Mouse (Mus musculus): ENCODE measurements at regions not wholly inside any gene's neighbourhood (a gene's known extent, or its start where the extent isn't known, plus 50 kb on each side); places are given as distances from the start of the nearest gene placed in this dataset.

- ATAC-seq = no peak
- Histone ChIP-seq H3K4me1 (ENCODE audit: control insufficient read depth, insufficient read depth, low read length) (no peaks in the 10 kb centered on the region), H3K36me3 (ENCODE audit: control insufficient read depth, insufficient read depth, low read length) (no peaks in the 10 kb centered on the region), H3K4me3 (ENCODE audit: low read depth, low read length) (no peak overlapping the region), H3K4me2 (ENCODE audit: low read length) (no peak overlapping the region), H3K27ac (ENCODE audit: low read length) (no peak overlapping the region), H3K27me3 (ENCODE audit: control insufficient read depth, insufficient read depth, low read depth, low read length) (no peaks in the 10 kb centered on the region), H3K9ac (ENCODE audit: low read depth, low read length) (no peak overlapping the region), H3K9me3 (replicated peaks; ENCODE audit: control insufficient read depth, low read length, poor library complexity, severe bottlenecking) (no peaks in the 10 kb centered on the region)
- WGBS = 55% methylated on average over 3 of the region's 3 CpGs
Measured at GRCm38 (mm10) chr17:59848853-59849252, 835.7 kb upstream of the Nudt12 start.

- 89% methylated on average over 4 of the region's 4 CpGs for WGBS
- Histone ChIP-seq H3K4me3 (ENCODE audit: low read depth, low read length) (no peak overlapping the region), H3K9ac (ENCODE audit: low read depth, low read length) (no peak overlapping the region), H3K9me3 (replicated peaks; ENCODE audit: control insufficient read depth, low read length, poor library complexity, severe bottlenecking) (no peaks in the 10 kb centered on the region), H3K27me3 (ENCODE audit: control insufficient read depth, insufficient read depth, low read depth, low read length) (no peaks in the 10 kb centered on the region), H3K4me2 (ENCODE audit: low read length) (no peak overlapping the region), H3K27ac (ENCODE audit: low read length) (no peak overlapping the region), H3K4me1 (ENCODE audit: control insufficient read depth, insufficient read depth, low read length) (no peaks in the 10 kb centered on the region), H3K36me3 (ENCODE audit: control insufficient read depth, insufficient read depth, low read length) (no peaks in the 10 kb centered on the region)
- no peak for ATAC-seq
Measured at GRCm38 (mm10) chr17:59845261-59845819, 832.2 kb upstream of the Nudt12 start.

- WGBS = 79% methylated on average over 3 of the region's 3 CpGs
Measured at GRCm38 (mm10) chr17:59805870-59806269, 792.7 kb upstream of the Nudt12 start.

GRCm38 (mm10) chr17:59793434-59793833 is 780.3 kb upstream of the Nudt12 start:
- no peaks in the 10 kb centered on the region for H3K4me1 ChIP-seq (ENCODE audit: control insufficient read depth, insufficient read depth, low read length)
- H3K4me2 ChIP-seq (ENCODE audit: low read length) = no peak overlapping the region
- no peak for ATAC-seq
- H3K27ac ChIP-seq (ENCODE audit: low read length) = no peak overlapping the region
- H3K9me3 ChIP-seq (replicated peaks; ENCODE audit: control insufficient read depth, low read length, poor library complexity, severe bottlenecking) = no peaks in the 10 kb centered on the region
- H3K9ac ChIP-seq (ENCODE audit: low read depth, low read length) = no peak overlapping the region
- no peaks in the 10 kb centered on the region for H3K27me3 ChIP-seq (ENCODE audit: control insufficient read depth, insufficient read depth, low read depth, low read length)
- H3K36me3 ChIP-seq (ENCODE audit: control insufficient read depth, insufficient read depth, low read length) = no peaks in the 10 kb centered on the region
- no peak overlapping the region for H3K4me3 ChIP-seq (ENCODE audit: low read depth, low read length)

More at GRCm38 (mm10) chr17:59805870-59806269, 792.7 kb upstream of the Nudt12 start:
- H3K4me1 ChIP-seq (ENCODE audit: control insufficient read depth, insufficient read depth, low read length) = no peaks in the 10 kb centered on the region
- no peak for ATAC-seq
- no peak overlapping the region for H3K4me2 ChIP-seq (ENCODE audit: low read length)
- no peaks in the 10 kb centered on the region for H3K27me3 ChIP-seq (ENCODE audit: control insufficient read depth, insufficient read depth, low read depth, low read length)
- no peak overlapping the region for H3K4me3 ChIP-seq (ENCODE audit: low read depth, low read length)
- H3K9ac ChIP-seq (ENCODE audit: low read depth, low read length) = no peak overlapping the region
- H3K9me3 ChIP-seq (replicated peaks; ENCODE audit: control insufficient read depth, low read length, poor library complexity, severe bottlenecking) = no peaks in the 10 kb centered on the region
- H3K36me3 ChIP-seq (ENCODE audit: control insufficient read depth, insufficient read depth, low read length) = no peaks in the 10 kb centered on the region
- H3K27ac ChIP-seq (ENCODE audit: low read length) = no peak overlapping the region

GRCm38 (mm10) chr17:59792780-59793179 is 779.6 kb upstream of the Nudt12 start:
- no peak overlapping the region for H3K4me3 ChIP-seq (ENCODE audit: low read depth, low read length)
- H3K36me3 ChIP-seq (ENCODE audit: control insufficient read depth, insufficient read depth, low read length) = no peaks in the 10 kb centered on the region

GRCm38 (mm10) chr17:59774075-59774474 is 760.9 kb upstream of the Nudt12 start:
- Histone ChIP-seq H3K27me3 (ENCODE audit: control insufficient read depth, insufficient read depth, low read depth, low read length) (no peaks in the 10 kb centered on the region), H3K9ac (ENCODE audit: low read depth, low read length) (no peak overlapping the region), H3K4me3 (ENCODE audit: low read depth, low read length) (no peak overlapping the region), H3K4me1 (ENCODE audit: control insufficient read depth, insufficient read depth, low read length) (no peaks in the 10 kb centered on the region), H3K36me3 (ENCODE audit: control insufficient read depth, insufficient read depth, low read length) (no peaks in the 10 kb centered on the region), H3K27ac (ENCODE audit: low read length) (no peak overlapping the region), H3K4me2 (ENCODE audit: low read length) (no peak overlapping the region), H3K9me3 (replicated peaks; ENCODE audit: control insufficient read depth, low read length, poor library complexity, severe bottlenecking) (no peaks in the 10 kb centered on the region)
- 36% methylated on average over 3 of the region's 3 CpGs for WGBS
- peak; percentile 77; the same call in 1 of the 2 replicates for ATAC-seq

More at GRCm38 (mm10) chr17:59792780-59793179, 779.6 kb upstream of the Nudt12 start:
- H3K27me3 ChIP-seq (ENCODE audit: control insufficient read depth, insufficient read depth, low read depth, low read length) = no peaks in the 10 kb centered on the region
- WGBS = 76% methylated on average over 4 of the region's 4 CpGs
- H3K4me1 ChIP-seq (ENCODE audit: control insufficient read depth, insufficient read depth, low read length) = no peaks in the 10 kb centered on the region
- H3K4me2 ChIP-seq (ENCODE audit: low read length) = no peak overlapping the region
- H3K9me3 ChIP-seq (replicated peaks; ENCODE audit: control insufficient read depth, low read length, poor library complexity, severe bottlenecking) = no peaks in the 10 kb centered on the region
- no peak overlapping the region for H3K9ac ChIP-seq (ENCODE audit: low read depth, low read length)
- no peak overlapping the region for H3K27ac ChIP-seq (ENCODE audit: low read length)
- no peak for ATAC-seq

GRCm38 (mm10) chr17:59766580-59766979 is 753.4 kb upstream of the Nudt12 start:
- no peak overlapping the region for H3K4me3 ChIP-seq (ENCODE audit: low read depth, low read length)

GRCm38 (mm10) chr17:59764486-59764885 is 751.3 kb upstream of the Nudt12 start:
- no peak overlapping the region for H3K4me3 ChIP-seq (ENCODE audit: low read depth, low read length)
- H3K4me1 ChIP-seq (ENCODE audit: control insufficient read depth, insufficient read depth, low read length) = no peaks in the 10 kb centered on the region
- no peaks in the 10 kb centered on the region for H3K27me3 ChIP-seq (ENCODE audit: control insufficient read depth, insufficient read depth, low read depth, low read length)
- WGBS = 52% methylated on average over 2 of the region's 2 CpGs
- H3K4me2 ChIP-seq (ENCODE audit: low read length) = no peak overlapping the region
- no peak overlapping the region for H3K9ac ChIP-seq (ENCODE audit: low read depth, low read length)
- no peaks in the 10 kb centered on the region for H3K9me3 ChIP-seq (replicated peaks; ENCODE audit: control insufficient read depth, low read length, poor library complexity, severe bottlenecking)
- ATAC-seq = 0 out of 2 replicates have a peak, but pooled peaks have one; percentile 54
- no peak overlapping the region for H3K27ac ChIP-seq (ENCODE audit: low read length)
- no peaks in the 10 kb centered on the region for H3K36me3 ChIP-seq (ENCODE audit: control insufficient read depth, insufficient read depth, low read length)

More at GRCm38 (mm10) chr17:59766580-59766979, 753.4 kb upstream of the Nudt12 start:
- Histone ChIP-seq H3K9me3 (replicated peaks; ENCODE audit: control insufficient read depth, low read length, poor library complexity, severe bottlenecking) (no peaks in the 10 kb centered on the region), H3K27ac (ENCODE audit: low read length) (no peak overlapping the region), H3K27me3 (ENCODE audit: control insufficient read depth, insufficient read depth, low read depth, low read length) (no peaks in the 10 kb centered on the region), H3K4me2 (ENCODE audit: low read length) (no peak overlapping the region), H3K9ac (ENCODE audit: low read depth, low read length) (no peak overlapping the region), H3K4me1 (ENCODE audit: control insufficient read depth, insufficient read depth, low read length) (no peaks in the 10 kb centered on the region), H3K36me3 (ENCODE audit: control insufficient read depth, insufficient read depth, low read length) (no peaks in the 10 kb centered on the region)
- 95% methylated on average over 7 of the region's 7 CpGs for WGBS
- ATAC-seq = no peak

GRCm38 (mm10) chr17:59762068-59762467 is 748.9 kb upstream of the Nudt12 start:
- Histone ChIP-seq H3K4me1 (ENCODE audit: control insufficient read depth, insufficient read depth, low read length) (no peaks in the 10 kb centered on the region), H3K27ac (ENCODE audit: low read length) (no peak overlapping the region), H3K27me3 (ENCODE audit: control insufficient read depth, insufficient read depth, low read depth, low read length) (no peaks in the 10 kb centered on the region), H3K9me3 (replicated peaks; ENCODE audit: control insufficient read depth, low read length, poor library complexity, severe bottlenecking) (no peaks in the 10 kb centered on the region), H3K4me2 (ENCODE audit: low read length) (no peak overlapping the region), H3K4me3 (ENCODE audit: low read depth, low read length) (no peak overlapping the region), H3K36me3 (ENCODE audit: control insufficient read depth, insufficient read depth, low read length) (no peaks in the 10 kb centered on the region), H3K9ac (ENCODE audit: low read depth, low read length) (no peak overlapping the region)
- 33% methylated on average over 4 of the region's 4 CpGs for WGBS
- no peak for ATAC-seq
